Mouse (Mus musculus) limb, embryonic 14.5 days (tissue): Measurements from ENCODE around the gene Ube4a. TPM values are rescaled to one million over a fixed set of nuclear protein-coding genes. Genes with fewer than 3 reads are reported as not detected.
A peak's percentile ranks its signal among the peaks of the same experiment; 100 is the strongest.

Experiments used
- ATAC-seq: fragments of 200-750 bp; cut with Nextera tagmentation; 2 replicates; pipeline ENCODE4 v1.8.0; 2017; ENCODE audit warnings: low read depth, moderate number of reproducible peaks, moderate TSS enrichment; ENCODE audit not compliant: low FRiP score
- DNase-seq: peaks from one replicate; pipeline ENCODE4 v3.0.0-alpha.2; 2015; ENCODE audit warnings: low spot score
- H3K27ac ChIP-seq: fragments of 300-500 bp; sonication (generic); replicated peaks from 2 replicates; pipeline ENCODE4 v1.5.1; 2014; ENCODE audit warnings: low read depth, mild to moderate bottlenecking, low read length, moderate library complexity, mixed read lengths
- H3K27me3 ChIP-seq: fragments of 300-500 bp; sonication (generic); 2 replicates; pipeline ENCODE4 v1.6.1; 2014; ENCODE audit warnings: low read length, mixed read lengths; ENCODE audit not compliant: control insufficient read depth, insufficient read depth
- H3K36me3 ChIP-seq: fragments of 300-500 bp; sonication (generic); 2 replicates; pipeline ENCODE4 v1.6.1; 2014; ENCODE audit warnings: mild to moderate bottlenecking, low read length, moderate library complexity, mixed read lengths; ENCODE audit not compliant: control insufficient read depth, insufficient read depth
- H3K4me1 ChIP-seq: fragments of 300-500 bp; sonication (generic); 2 replicates; pipeline ENCODE4 v1.6.1; 2014; ENCODE audit warnings: antibody characterized with exemption, low read length, mixed read lengths; ENCODE audit not compliant: control insufficient read depth, insufficient read depth
- H3K4me2 ChIP-seq: fragments of 300-500 bp; sonication (generic); replicated peaks from 2 replicates; pipeline ENCODE4 v1.6.1; 2014; ENCODE audit warnings: low read depth, mild to moderate bottlenecking, low read length, moderate library complexity; ENCODE audit not compliant: severe bottlenecking
- H3K4me3 ChIP-seq: fragments of 300-500 bp; sonication (generic); replicated peaks from 2 replicates; pipeline ENCODE4 v1.5.1; 2014; ENCODE audit warnings: low read length
- H3K9ac ChIP-seq: fragments of 300-500 bp; sonication (generic); 2 replicates; pipeline ENCODE4 v1.6.1; 2014; ENCODE audit warnings: mild to moderate bottlenecking, low read depth, low read length, moderate library complexity; ENCODE audit not compliant: severe bottlenecking
- H3K9me3 ChIP-seq: fragments of 300-500 bp; sonication (generic); 2 replicates; pipeline ENCODE4 v1.6.1; 2016; ENCODE audit warnings: low read length; ENCODE audit not compliant: control insufficient read depth
- POLR2A ChIP-seq: fragments of 200-500 bp; IDR thresholded peaks from 2 replicates; pipeline ENCODE4 v1.8.0; 2012; ENCODE audit warnings: inconsistent platforms, mild to moderate bottlenecking, moderate library complexity, borderline replicate concordance; ENCODE audit not compliant: insufficient read depth, insufficient read length; ENCODE audit errors: extremely low read depth
- WGBS: fragments of 180-500 bp; shearing (Covaris S2); extraction: QIAGEN DNeasy Blood & Tissue Kit; methylation state at CpG from one replicate; pipeline ENCODE4 v1.1.7; 2014; 5-methylcytosine and 5-hydroxymethylcytosine counted together
- polyA plus RNA-seq, 2 experiments: library from polyadenylated mRNA; depleted of rRNA in 1 of 2; stranded (reverse) in 1 of 2; unstranded in 1 of 2; fragments of >200 nt; fragmentation: Nextera tagmentation in 1 of 2; extraction: Ambion mirVana in 1 of 2; gene quantifications; 2 replicates each; pipeline versions ENCODE4 v1.2.1 to v1.2.3; 2012 to 2014

Ube4a gene
- polyA plus RNA-seq, 2 experiments: 23.9 to 33.4 TPM

DNA sequence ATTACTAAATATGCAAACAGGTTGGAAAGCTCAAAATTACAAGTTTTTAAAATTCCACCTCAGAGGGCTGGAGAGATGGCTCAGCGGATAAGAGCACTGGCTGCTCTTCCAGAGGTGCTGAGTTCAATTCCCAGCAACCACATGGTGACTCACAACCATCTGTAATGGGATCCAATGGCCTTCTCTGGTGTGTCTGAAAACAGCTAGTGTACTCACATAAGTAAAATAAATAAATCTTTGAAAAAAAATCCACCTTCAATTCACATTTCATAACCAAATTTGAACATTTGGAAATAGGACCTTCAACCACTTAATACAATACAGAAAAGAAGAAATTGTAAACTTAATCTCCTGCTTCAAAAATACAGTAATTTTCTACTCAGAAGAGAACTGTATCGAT is 45.8 kb downstream of the Ube4a start:
- 0 out of 2 replicates have a peak, but pooled peaks cover 5% of the 10 kb centered on the region for H3K36me3 ChIP-seq
- H3K27ac ChIP-seq: no peak overlapping the region
- H3K9me3 ChIP-seq: no peaks in the 10 kb centered on the region
- H3K4me1 ChIP-seq: peaks cover 5% of the 10 kb centered on the region; the same call in 1 of the 2 replicates
- peak overlapping the region; percentile 69 for H3K4me2 ChIP-seq
- H3K4me3 ChIP-seq: peak overlapping the region; percentile 94
- H3K9ac ChIP-seq: peak overlapping the region; percentile 88
- no peaks in the 10 kb centered on the region for H3K27me3 ChIP-seq
- DNase-seq (no peak), ATAC-seq (no peak)
- no peak for TF ChIP-seq POLR2A
- WGBS: 39% methylated on average over 2 of the region's 2 CpGs

DNA sequence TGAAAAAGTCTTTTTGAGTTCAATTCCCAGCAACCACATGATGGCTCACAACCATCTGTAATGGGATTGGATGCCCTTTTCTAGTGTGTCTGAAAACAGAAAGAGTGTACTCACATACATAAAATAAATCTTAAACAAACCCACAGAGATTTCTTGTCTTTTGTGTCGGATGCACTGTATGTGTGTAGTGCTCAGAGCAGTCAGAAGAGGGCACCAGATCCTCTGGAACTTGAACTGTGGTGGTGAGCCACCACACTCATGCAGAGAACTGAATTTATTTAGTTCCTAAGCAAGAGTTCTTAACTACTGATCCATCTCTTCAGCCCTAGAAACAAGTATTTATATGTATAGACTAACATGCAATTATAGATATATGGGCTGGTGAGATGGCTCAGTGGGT is 49.2 kb downstream of the Ube4a start:
- Histone ChIP-seq H3K4me3 (no peak overlapping the region), H3K27ac (no peak overlapping the region), H3K4me2 (no peak overlapping the region), H3K9me3 (no peaks in the 10 kb centered on the region), H3K36me3 (peaks cover 31% of the 10 kb centered on the region), H3K4me1 (peaks cover 5% of the 10 kb centered on the region; the same call in 1 of the 2 replicates), H3K9ac (no peak overlapping the region), H3K27me3 (no peaks in the 10 kb centered on the region)
- WGBS: 58% methylated on average over 1 of the region's 1 CpGs
- no peak for DNase-seq
- ATAC-seq: no peak
- no peak for TF ChIP-seq POLR2A

DNA sequence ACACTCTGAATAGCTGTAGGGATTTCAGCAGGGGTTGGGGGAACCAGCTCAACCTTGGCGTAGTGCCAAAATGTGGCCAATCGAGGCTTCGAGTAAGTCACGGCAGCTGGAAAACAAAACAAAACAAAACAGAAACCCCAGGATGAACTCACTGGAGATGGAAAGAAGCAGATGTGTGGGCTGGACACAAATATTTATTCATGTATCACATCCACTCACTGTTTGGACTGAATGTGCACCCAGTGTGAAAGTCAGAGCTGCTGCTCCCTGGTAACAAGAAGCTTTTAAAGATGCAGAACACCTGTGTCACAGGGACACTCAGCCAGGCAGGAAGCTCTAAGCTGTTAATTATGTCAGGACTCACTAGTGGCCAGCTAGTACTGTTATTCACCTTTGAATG is 50.7 kb downstream of the Ube4a start:
- H3K27me3 ChIP-seq: no peaks in the 10 kb centered on the region
- 17% methylated on average over 4 of the region's 4 CpGs for WGBS
- peaks cover 39% of the 10 kb centered on the region for H3K36me3 ChIP-seq
- TF ChIP-seq POLR2A: no peak
- no peaks in the 10 kb centered on the region for H3K9me3 ChIP-seq
- H3K4me3 ChIP-seq: no peak overlapping the region
- no peak overlapping the region for H3K4me2 ChIP-seq
- ATAC-seq (no peak), DNase-seq (peak; percentile 18)
- H3K4me1 ChIP-seq: peaks cover 5% of the 10 kb centered on the region; the same call in 1 of the 2 replicates
- no peak overlapping the region for H3K27ac ChIP-seq
- no peak overlapping the region for H3K9ac ChIP-seq

DNA sequence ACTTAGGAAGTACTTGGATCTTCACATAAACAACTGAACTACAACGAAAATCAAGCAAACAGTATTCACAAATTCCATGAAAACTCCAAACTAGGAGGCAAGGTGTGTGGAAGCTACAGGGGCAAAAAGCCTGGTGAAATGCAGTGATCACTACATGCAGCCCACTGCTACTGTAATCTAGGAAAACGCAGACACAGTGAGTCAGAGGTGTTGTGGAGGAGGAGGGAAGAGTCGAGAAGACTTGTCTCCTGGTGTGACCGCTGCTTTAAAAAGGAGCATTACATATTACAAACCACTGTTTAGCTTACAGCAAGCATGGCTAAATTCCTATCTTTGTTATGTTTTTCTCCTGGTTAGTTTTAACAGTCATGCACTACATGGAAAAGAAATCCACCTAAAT is 54.0 kb downstream of the Ube4a start:
- Histone ChIP-seq H3K4me1 (no peaks in the 10 kb centered on the region), H3K4me2 (no peak overlapping the region), H3K9ac (no peak overlapping the region), H3K4me3 (no peak overlapping the region), H3K27ac (no peak overlapping the region), H3K27me3 (no peaks in the 10 kb centered on the region), H3K36me3 (peaks cover 34% of the 10 kb centered on the region), H3K9me3 (no peaks in the 10 kb centered on the region)
- no peak for TF ChIP-seq POLR2A
- DNase-seq (no peak), ATAC-seq (no peak)
- WGBS: 94% methylated on average over 4 of the region's 4 CpGs

DNA sequence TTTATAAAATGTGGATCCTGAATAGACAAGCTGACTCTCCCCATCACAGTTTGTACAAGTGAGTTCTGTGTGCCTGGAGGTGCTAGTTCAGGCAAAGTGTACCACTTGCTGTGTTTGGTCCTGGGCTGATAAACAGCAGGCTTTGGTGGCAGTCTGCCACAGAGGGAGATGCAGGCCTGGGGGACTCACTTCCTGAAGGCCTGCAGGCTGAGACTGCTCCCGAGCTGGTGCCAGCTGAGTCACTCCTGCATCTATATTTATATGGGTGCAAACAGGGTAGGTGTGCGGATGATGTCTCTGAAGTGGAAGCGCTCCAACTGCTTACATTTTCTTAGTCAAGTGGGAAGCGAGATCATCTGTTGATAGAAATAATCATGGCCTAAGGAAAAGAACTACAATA is 59.8 kb downstream of the Ube4a start:
- no peak for TF ChIP-seq POLR2A
- ATAC-seq: no peak
- WGBS: 68% methylated on average over 4 of the region's 4 CpGs

DNA sequence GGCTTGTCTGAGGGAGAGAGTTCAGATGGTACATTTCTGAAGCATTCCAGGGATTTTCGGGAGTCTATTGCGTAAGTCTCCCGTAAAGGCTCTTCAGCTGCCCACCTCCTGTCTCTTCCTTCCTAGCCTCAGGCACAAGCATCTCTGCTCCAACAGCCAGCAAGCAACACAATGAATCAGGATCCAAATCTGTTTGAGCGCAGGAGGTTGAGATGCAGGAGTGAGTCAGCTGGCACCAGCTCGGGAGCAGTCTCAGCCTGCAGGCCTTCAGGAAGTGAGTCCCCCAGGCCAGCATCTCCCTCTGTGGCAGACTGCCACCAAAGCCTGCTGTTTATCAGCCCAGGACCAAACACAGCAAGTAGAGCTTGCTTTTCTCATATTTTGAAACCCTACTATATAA is 60.4 kb downstream of the Ube4a start:
- H3K27me3 ChIP-seq: no peaks in the 10 kb centered on the region
- H3K36me3 ChIP-seq: no peaks in the 10 kb centered on the region
- DNase-seq (no peak), ATAC-seq (no peak)
- no peak overlapping the region for H3K4me3 ChIP-seq
- no peak overlapping the region for H3K9ac ChIP-seq
- 63% methylated on average over 5 of the region's 5 CpGs for WGBS
- H3K9me3 ChIP-seq: no peaks in the 10 kb centered on the region
- H3K27ac ChIP-seq: no peak overlapping the region
- no peak for TF ChIP-seq POLR2A
- H3K4me1 ChIP-seq: no peaks in the 10 kb centered on the region
- H3K4me2 ChIP-seq: no peak overlapping the region

More for the DNA sequence above, 59.8 kb downstream of the Ube4a start:
- no peak overlapping the region for H3K9ac ChIP-seq
- no peak overlapping the region for H3K27ac ChIP-seq
- H3K4me1 ChIP-seq: no peaks in the 10 kb centered on the region
- H3K4me3 ChIP-seq: no peak overlapping the region
- DNase-seq: no peak
- H3K27me3 ChIP-seq: no peaks in the 10 kb centered on the region
- H3K9me3 ChIP-seq: no peaks in the 10 kb centered on the region
- no peak overlapping the region for H3K4me2 ChIP-seq
- 0 out of 2 replicates have a peak, but pooled peaks cover 2% of the 10 kb centered on the region for H3K36me3 ChIP-seq
